Mouse (Mus musculus): ENCODE data around the gene Stk19. TPM values are rescaled to one million over a fixed set of nuclear protein-coding genes. Genes with fewer than 3 reads are reported as not detected.

Gene Stk19
- total and polyA plus RNA-seq, 2 experiments from 2014 or later = 25.8 to 48.6 TPM

GRCm38 (mm10) chr17:34858670-34859069, 21.9 kb upstream of the Stk19 start:
- 83% methylated on average over 4 of the region's 4 CpGs for WGBS

GRCm38 (mm10) chr17:34855825-34856224, 19.1 kb upstream of the Stk19 start:
- no peaks in the 10 kb centered on the region for H3K27me3 ChIP-seq (ENCODE audit: insufficient read depth, low read length)
- DNase-seq (ENCODE audit: low spot score) (peak; percentile 45), ATAC-seq (ENCODE audit: low FRiP score) (no peak)
- H3K9me3 ChIP-seq (ENCODE audit: low read length) = no peaks in the 10 kb centered on the region
- TF ChIP-seq CTCF (IDR thresholded peaks at IDR 0.05) = peak; percentile 81
- no peak overlapping the region for H3K4me3 ChIP-seq (ENCODE audit: low read depth, low read length)
- no peak overlapping the region for H3K27ac ChIP-seq (ENCODE audit: low read depth, low read length)
- H3K36me3 ChIP-seq (ENCODE audit: insufficient read depth, low read length) = peaks cover 35% of the 10 kb centered on the region
- WGBS = 33% methylated on average over 3 of the region's 3 CpGs
- H3K4me2 ChIP-seq (ENCODE audit: low read depth, low read length, poor library complexity, severe bottlenecking) = no peak overlapping the region
- H3K9ac ChIP-seq (replicated peaks; ENCODE audit: low read length, poor library complexity, severe bottlenecking) = no peak overlapping the region
- peaks cover 4% of the 10 kb centered on the region; the same call in 1 of the 2 replicates for H3K4me1 ChIP-seq (ENCODE audit: insufficient read depth, low read length)

More at GRCm38 (mm10) chr17:34858670-34859069, 21.9 kb upstream of the Stk19 start:
- Histone ChIP-seq H3K4me1 (ENCODE audit: insufficient read depth, low read length) (no peaks in the 10 kb centered on the region), H3K9me3 (ENCODE audit: low read length) (no peaks in the 10 kb centered on the region), H3K4me2 (ENCODE audit: low read depth, low read length, poor library complexity, severe bottlenecking) (no peak overlapping the region), H3K27ac (ENCODE audit: low read depth, low read length) (no peak overlapping the region), H3K27me3 (ENCODE audit: insufficient read depth, low read length) (no peaks in the 10 kb centered on the region), H3K4me3 (ENCODE audit: low read depth, low read length) (no peak overlapping the region), H3K9ac (replicated peaks; ENCODE audit: low read length, poor library complexity, severe bottlenecking) (no peak overlapping the region), H3K36me3 (ENCODE audit: insufficient read depth, low read length) (peaks cover 22% of the 10 kb centered on the region)
- no peak for DNase-seq (ENCODE audit: low spot score)
- no peak for TF ChIP-seq CTCF (IDR thresholded peaks at IDR 0.05)
- ATAC-seq (ENCODE audit: low FRiP score) = no peak

- no peaks in the 10 kb centered on the region for H3K27me3 ChIP-seq (ENCODE audit: insufficient read depth, low read length)
- TF ChIP-seq CTCF (IDR thresholded peaks at IDR 0.05) = no peak
- peaks cover 6% of the 10 kb centered on the region; the same call in 1 of the 2 replicates for H3K4me1 ChIP-seq (ENCODE audit: insufficient read depth, low read length)
- H3K27ac ChIP-seq (ENCODE audit: low read depth, low read length) = no peak overlapping the region
- ATAC-seq (ENCODE audit: low FRiP score) (no peak), DNase-seq (ENCODE audit: low spot score) (no peak)
- WGBS = 84% methylated on average over 3 of the region's 3 CpGs
- peaks cover 35% of the 10 kb centered on the region for H3K36me3 ChIP-seq (ENCODE audit: insufficient read depth, low read length)
- no peaks in the 10 kb centered on the region for H3K9me3 ChIP-seq (ENCODE audit: low read length)
- no peak overlapping the region for H3K9ac ChIP-seq (replicated peaks; ENCODE audit: low read length, poor library complexity, severe bottlenecking)
- no peak overlapping the region for H3K4me2 ChIP-seq (ENCODE audit: low read depth, low read length, poor library complexity, severe bottlenecking)
- no peak overlapping the region for H3K4me3 ChIP-seq (ENCODE audit: low read depth, low read length)
These were observed 18.0 kb upstream of the Stk19 start for GRCm38 (mm10) chr17:34854761-34855160.

GRCm38 (mm10) chr17:34853511-34853910, 16.8 kb upstream of the Stk19 start:
- Histone ChIP-seq H3K9ac (replicated peaks; ENCODE audit: low read length, poor library complexity, severe bottlenecking) (no peak overlapping the region), H3K9me3 (ENCODE audit: low read length) (no peaks in the 10 kb centered on the region), H3K4me3 (ENCODE audit: low read depth, low read length) (no peak overlapping the region), H3K4me2 (ENCODE audit: low read depth, low read length, poor library complexity, severe bottlenecking) (no peak overlapping the region), H3K27me3 (ENCODE audit: insufficient read depth, low read length) (no peaks in the 10 kb centered on the region), H3K36me3 (ENCODE audit: insufficient read depth, low read length) (peaks cover 35% of the 10 kb centered on the region), H3K4me1 (ENCODE audit: insufficient read depth, low read length) (peaks cover 10% of the 10 kb centered on the region), H3K27ac (ENCODE audit: low read depth, low read length) (no peak overlapping the region)
- ATAC-seq (ENCODE audit: low FRiP score) = no peak
- WGBS = 79% methylated on average over 8 of the region's 8 CpGs
- TF ChIP-seq CTCF (IDR thresholded peaks at IDR 0.05) = no peak
- DNase-seq (ENCODE audit: low spot score) = no peak

GRCm38 (mm10) chr17:34850517-34851125, 13.9 kb upstream of the Stk19 start:
- H3K9ac ChIP-seq (replicated peaks; ENCODE audit: low read length, poor library complexity, severe bottlenecking) = peak overlapping the region; percentile 93
- peak overlapping the region; percentile 97 for H3K4me3 ChIP-seq (ENCODE audit: low read depth, low read length)
- peak overlapping the region; percentile 55 for H3K27ac ChIP-seq (ENCODE audit: low read depth, low read length)
- no peaks in the 10 kb centered on the region for H3K9me3 ChIP-seq (ENCODE audit: low read length)
- ATAC-seq (ENCODE audit: low FRiP score) (peak; percentile 36; the same call in 1 of the 2 replicates), DNase-seq (ENCODE audit: low spot score) (no peak)
- peaks cover 56% of the 10 kb centered on the region for H3K36me3 ChIP-seq (ENCODE audit: insufficient read depth, low read length)
- H3K4me2 ChIP-seq (ENCODE audit: low read depth, low read length, poor library complexity, severe bottlenecking) = peak overlapping the region; percentile 94
- no peaks in the 10 kb centered on the region for H3K27me3 ChIP-seq (ENCODE audit: insufficient read depth, low read length)
- H3K4me1 ChIP-seq (ENCODE audit: insufficient read depth, low read length) = peaks cover 10% of the 10 kb centered on the region
- no peak for TF ChIP-seq CTCF (IDR thresholded peaks at IDR 0.05)
- WGBS = 2% methylated on average over 25 of the region's 25 CpGs

GRCm38 (mm10) chr17:34849722-34850516, 13.2 kb upstream of the Stk19 start, which contains the start of the genes Skiv2l and Nelfe:
Gene Skiv2l (minus strand): TSS chr17:34850210.
Gene Nelfe (plus strand): TSS chr17:34850391.
- no peaks in the 10 kb centered on the region for H3K9me3 ChIP-seq (ENCODE audit: low read length)
- peak within 1 kb of the TSS; percentile 94 for H3K4me2 ChIP-seq (ENCODE audit: low read depth, low read length, poor library complexity, severe bottlenecking)
- peak within 1 kb of the TSS; percentile 97 for H3K4me3 ChIP-seq (ENCODE audit: low read depth, low read length)
- WGBS = under 1% methylated on average over 58 of the region's 65 CpGs
- ATAC-seq (ENCODE audit: low FRiP score) (peak; percentile 96), DNase-seq (ENCODE audit: low spot score) (peak; percentile 97)
- H3K4me1 ChIP-seq (ENCODE audit: insufficient read depth, low read length) = peaks cover 10% of the 10 kb centered on the region
- no peaks in the 10 kb centered on the region for H3K27me3 ChIP-seq (ENCODE audit: insufficient read depth, low read length)
- TF ChIP-seq CTCF (IDR thresholded peaks at IDR 0.05) = no peak
- H3K9ac ChIP-seq (replicated peaks; ENCODE audit: low read length, poor library complexity, severe bottlenecking) = peak within 1 kb of the TSS; percentile 93
- peaks cover 58% of the 10 kb centered on the region for H3K36me3 ChIP-seq (ENCODE audit: insufficient read depth, low read length)
- H3K27ac ChIP-seq (ENCODE audit: low read depth, low read length) = peak within 1 kb of the TSS; percentile 55

All from midbrain, postnatal 0 days (tissue).